Comparison of ENCODE assay signal across 10 mouse cellular contexts in genomic region chr2:181670913-181671311, GRCm38 (mm10). TPM values are rescaled to one million over a fixed set of nuclear protein-coding genes. Genes with fewer than 3 reads are reported as not detected.
DNase-seq lines count a peak whose midpoint lies in the region; ATAC-seq lines count a peak whose summit lies in the region.
"Had no signal": no experiment of that assay in that cellular context is flagged by ENCODE, and none has a peak within 500 bp of the region (broad histone marks: within the 10 kb centered on the region; RNA-seq: fewer than 3 reads in every experiment).

No protein-coding gene starts in this region.

- peak overlapping the region; percentile 65 for H3K27ac ChIP-seq in kidney, embryonic 14.5 days (ENCODE audit: low read depth, low read length)
- H3K27ac ChIP-seq in brown adipose tissue, adult 24 weeks (replicated peaks; ENCODE audit: low read depth, low read length), result peak overlapping the region; percentile 79
- H3K27ac ChIP-seq in hindbrain, embryonic 13.5 days, result no peak overlapping the region
- no peak overlapping the region for H3K27ac ChIP-seq in midbrain, embryonic 15.5 days

- peaks cover 17% of the 10 kb centered on the region for H3K4me1 ChIP-seq in kidney, embryonic 14.5 days (ENCODE audit: control insufficient read depth, insufficient read depth, low read length)
- peaks cover 22% of the 10 kb centered on the region for H3K4me1 ChIP-seq in brown adipose tissue, adult 24 weeks (ENCODE audit: control insufficient read depth, insufficient read depth, insufficient read length, low read length)
- H3K4me1 ChIP-seq in hindbrain, embryonic 13.5 days (replicated peaks), result peaks cover 41% of the 10 kb centered on the region
- H3K4me1 ChIP-seq in midbrain, embryonic 15.5 days, result peaks cover 22% of the 10 kb centered on the region

- no peak for DNase-seq in kidney, adult 11 months
- DNase-seq in gastrocnemius, postnatal 36 days, result no peak
- no peak for DNase-seq in gastrocnemius, postnatal 4 days (ENCODE audit: low spot score in 2 of 2)
- DNase-seq in left cerebral cortex, postnatal 10 days (ENCODE audit: extremely low spot score in 1 of 2, low spot score in 2 of 2), result no peak

- no peak for ATAC-seq in kidney, embryonic 14.5 days (ENCODE audit: low FRiP score, low TSS enrichment)
- ATAC-seq in hindbrain, embryonic 13.5 days (ENCODE audit: low FRiP score), result no peak
- no peak for ATAC-seq in midbrain, embryonic 15.5 days (replicated peaks)

- intact Hi-C loops in gastrocnemius, postnatal 36 days (cut with DNase I), result no loop called here
- intact Hi-C loops in left cerebral cortex, postnatal 10 days (cut with DNase I), result loop anchor here (10.0 kb wide), 1 partner anchor 276 kb away; no protein-coding TSS in a partner anchor

- peak overlapping the region; percentile 66 for H3K4me2 ChIP-seq in kidney, embryonic 14.5 days (replicated peaks; ENCODE audit: low read depth, low read length)
- H3K4me2 ChIP-seq in hindbrain, embryonic 13.5 days, result peak overlapping the region; percentile 66
- H3K4me2 ChIP-seq in midbrain, embryonic 15.5 days, result peak overlapping the region; percentile 65

- WGBS in kidney, embryonic 14.5 days, result under 1% methylated on average over 41 of the region's 41 CpGs
- under 1% methylated on average over 41 of the region's 41 CpGs for WGBS in hindbrain, embryonic 13.5 days
- under 1% methylated on average over 41 of the region's 41 CpGs for WGBS in midbrain, embryonic 15.5 days

- no peaks in the 10 kb centered on the region for H3K9me3 ChIP-seq in kidney, embryonic 14.5 days (ENCODE audit: control insufficient read depth, low read length)
- no peaks in the 10 kb centered on the region for H3K9me3 ChIP-seq in hindbrain, embryonic 13.5 days
- H3K9me3 ChIP-seq in midbrain, embryonic 15.5 days, result no peaks in the 10 kb centered on the region

- peaks cover 47% of the 10 kb centered on the region for H3K27me3 ChIP-seq in kidney, embryonic 14.5 days (ENCODE audit: control insufficient read depth, insufficient read depth, low read length)
- peaks cover 71% of the 10 kb centered on the region for H3K27me3 ChIP-seq in hindbrain, embryonic 13.5 days
- H3K27me3 ChIP-seq in midbrain, embryonic 15.5 days (replicated peaks), result peaks cover 62% of the 10 kb centered on the region

- peak overlapping the region; percentile 52 for H3K4me3 ChIP-seq in kidney, embryonic 14.5 days (ENCODE audit: low read length)
- H3K4me3 ChIP-seq in brown adipose tissue, adult 24 weeks (ENCODE audit: insufficient read depth, low read depth, low read length), result peak overlapping the region; percentile 76
- peak overlapping the region; percentile 45 for H3K4me3 ChIP-seq in hindbrain, embryonic 13.5 days
- peak overlapping the region; percentile 39 for H3K4me3 ChIP-seq in midbrain, embryonic 15.5 days

- no peaks in the 10 kb centered on the region for H3K36me3 ChIP-seq in kidney, embryonic 14.5 days (ENCODE audit: control insufficient read depth, insufficient read depth, low read length)
- no peaks in the 10 kb centered on the region for H3K36me3 ChIP-seq in hindbrain, embryonic 13.5 days
- H3K36me3 ChIP-seq in midbrain, embryonic 15.5 days (replicated peaks), result no peaks in the 10 kb centered on the region

- H3K9ac ChIP-seq in kidney, embryonic 14.5 days (ENCODE audit: low read depth, low read length), result peak overlapping the region; percentile 44; the same call in 1 of the 2 replicates
- H3K9ac ChIP-seq in hindbrain, embryonic 13.5 days, result peak overlapping the region; percentile 67
- H3K9ac ChIP-seq in midbrain, embryonic 15.5 days, result peak overlapping the region; percentile 20; the same call in 1 of the 2 replicates

RNA-seq across cellular contexts. Expression of gene Sox18, which starts 0.5 kb away (rescaled TPM):
- polyA plus RNA-seq in kidney, embryonic 14.5 days (2014; fragmentation: Nextera tagmentation; extraction: Ambion mirVana), result 36.8 and 40.5 TPM in 2 replicates
- 12.8 and 22.2 TPM in 2 replicates for polyA plus RNA-seq in brown adipose tissue, adult 24 weeks (2012; ENCODE audit: insufficient read depth, insufficient read length, missing spikeins)
- 19.1 and 20.2 TPM in 2 replicates for polyA plus RNA-seq in hindbrain, embryonic 13.5 days (2015; fragmentation: Nextera tagmentation; extraction: Ambion mirVana)
- polyA plus RNA-seq in midbrain, embryonic 15.5 days (2015; fragmentation: Nextera tagmentation; extraction: Ambion mirVana), result 18.3 and 19.7 TPM in 2 replicates
- total RNA-seq in gastrocnemius, postnatal 36 days (2021), result 10 to 100 TPM in 1 of 2 experiments, 1 to 10 TPM in 1; 7.6 to 14.2 TPM
- total RNA-seq in gastrocnemius, postnatal 4 days (2021), result 10 to 100 TPM; 33.9 to 34.4 TPM
- 10 to 100 TPM; 13.9 to 14.7 TPM for total RNA-seq in left cerebral cortex, postnatal 10 days (2021)
- total RNA-seq: MEL had no signal

RNA-seq across cellular contexts. Expression of gene Tcea2, which starts 9.2 kb away (rescaled TPM):
- polyA plus RNA-seq in kidney, embryonic 14.5 days (2014; fragmentation: Nextera tagmentation; extraction: Ambion mirVana), result 24.5 and 24.8 TPM in 2 replicates
- 3.2 and 3.4 TPM in 2 replicates for polyA plus RNA-seq in brown adipose tissue, adult 24 weeks (2012; ENCODE audit: insufficient read depth, insufficient read length, missing spikeins)
- 36.0 and 42.4 TPM in 2 replicates for polyA plus RNA-seq in hindbrain, embryonic 13.5 days (2015; fragmentation: Nextera tagmentation; extraction: Ambion mirVana)
- 52.2 and 54.5 TPM in 2 replicates for polyA plus RNA-seq in midbrain, embryonic 15.5 days (2015; fragmentation: Nextera tagmentation; extraction: Ambion mirVana)
- total RNA-seq in gastrocnemius, postnatal 36 days (2021), result 1 to 10 TPM; 6.0 to 7.8 TPM
- total RNA-seq in gastrocnemius, postnatal 4 days (2021), result 1 to 10 TPM; 7.5 to 9.7 TPM
- 10 to 100 TPM; 57.3 to 62.7 TPM for total RNA-seq in left cerebral cortex, postnatal 10 days (2021)

RNA-seq across cellular contexts. Expression of gene Gm29797, which starts 14.1 kb away (rescaled TPM):
- polyA plus RNA-seq in kidney, embryonic 14.5 days (2014; fragmentation: Nextera tagmentation; extraction: Ambion mirVana), result 0.63 TPM in 1 of 2 replicates, not detected in the other
- polyA plus RNA-seq in brown adipose tissue, adult 24 weeks (2012; ENCODE audit: insufficient read depth, insufficient read length, missing spikeins), result not detected in 2 replicates
- 0.27 TPM in 1 of 2 replicates, not detected in the other for polyA plus RNA-seq in hindbrain, embryonic 13.5 days (2015; fragmentation: Nextera tagmentation; extraction: Ambion mirVana)
- not detected in 2 replicates for polyA plus RNA-seq in midbrain, embryonic 15.5 days (2015; fragmentation: Nextera tagmentation; extraction: Ambion mirVana)
- total RNA-seq in gastrocnemius, postnatal 36 days (2021), result not detected
- total RNA-seq in gastrocnemius, postnatal 4 days (2021), result under 1 TPM in 1 of 2 experiments, not detected in 1; 0.36 TPM
- total RNA-seq in left cerebral cortex, postnatal 10 days (2021), result under 1 TPM in 1 of 2 experiments, not detected in 1; 0.67 TPM
- total RNA-seq: MEL had no signal
- polyA plus RNA-seq: gonadal fat pad, adult 2 months had no signal

RNA-seq across cellular contexts. Expression of gene Rgs19, which starts 22.9 kb away (rescaled TPM):
- 70.8 and 71.9 TPM in 2 replicates for polyA plus RNA-seq in kidney, embryonic 14.5 days (2014; fragmentation: Nextera tagmentation; extraction: Ambion mirVana)
- 27.0 and 27.9 TPM in 2 replicates for polyA plus RNA-seq in brown adipose tissue, adult 24 weeks (2012; ENCODE audit: insufficient read depth, insufficient read length, missing spikeins)
- polyA plus RNA-seq in hindbrain, embryonic 13.5 days (2015; fragmentation: Nextera tagmentation; extraction: Ambion mirVana), result 43.6 and 44.4 TPM in 2 replicates
- 65.4 and 67.3 TPM in 2 replicates for polyA plus RNA-seq in midbrain, embryonic 15.5 days (2015; fragmentation: Nextera tagmentation; extraction: Ambion mirVana)
- 1 to 10 TPM; 2.3 to 2.7 TPM for total RNA-seq in gastrocnemius, postnatal 36 days (2021)
- 10 to 100 TPM; 16.4 to 20.1 TPM for total RNA-seq in gastrocnemius, postnatal 4 days (2021)
- 10 to 100 TPM; 48.8 to 57.2 TPM for total RNA-seq in left cerebral cortex, postnatal 10 days (2021)

RNA-seq across cellular contexts. Expression of gene Lkaaear1, which starts 27.3 kb away (rescaled TPM):
- not detected in 2 replicates for polyA plus RNA-seq in kidney, embryonic 14.5 days (2014; fragmentation: Nextera tagmentation; extraction: Ambion mirVana)
- not detected in 2 replicates for polyA plus RNA-seq in brown adipose tissue, adult 24 weeks (2012; ENCODE audit: insufficient read depth, insufficient read length, missing spikeins)
- polyA plus RNA-seq in hindbrain, embryonic 13.5 days (2015; fragmentation: Nextera tagmentation; extraction: Ambion mirVana), result not detected in 2 replicates
- not detected in 2 replicates for polyA plus RNA-seq in midbrain, embryonic 15.5 days (2015; fragmentation: Nextera tagmentation; extraction: Ambion mirVana)
- not detected for total RNA-seq in gastrocnemius, postnatal 36 days (2021)
- not detected for total RNA-seq in gastrocnemius, postnatal 4 days (2021)
- total RNA-seq in left cerebral cortex, postnatal 10 days (2021), result not detected
- total RNA-seq: MEL had no signal

Comparison
In these comparisons a context has a peak if more than half of its experiments do, and no peak if none do; other contexts are left out.
1. H3K27ac ChIP-seq: peak in kidney, embryonic 14.5 days (single experiment) and brown adipose tissue, adult 24 weeks (single experiment); none in hindbrain, embryonic 13.5 days (single experiment) and midbrain, embryonic 15.5 days (single experiment).
2. Peak in every context shown above with its lines, with median percentiles within 50 percentile points of each other: H3K4me2 ChIP-seq, H3K4me3 ChIP-seq and H3K9ac ChIP-seq.